Mouse (Mus musculus) cerebellum, adult 9-11 months (tissue): Measurements from ENCODE around the gene C1qtnf4.

ENCODE experiments used
- DNase-seq: peaks from one replicate; pipeline ENCODE4 v3.0.0; 2022

The C1qtnf4 gene

DNA sequence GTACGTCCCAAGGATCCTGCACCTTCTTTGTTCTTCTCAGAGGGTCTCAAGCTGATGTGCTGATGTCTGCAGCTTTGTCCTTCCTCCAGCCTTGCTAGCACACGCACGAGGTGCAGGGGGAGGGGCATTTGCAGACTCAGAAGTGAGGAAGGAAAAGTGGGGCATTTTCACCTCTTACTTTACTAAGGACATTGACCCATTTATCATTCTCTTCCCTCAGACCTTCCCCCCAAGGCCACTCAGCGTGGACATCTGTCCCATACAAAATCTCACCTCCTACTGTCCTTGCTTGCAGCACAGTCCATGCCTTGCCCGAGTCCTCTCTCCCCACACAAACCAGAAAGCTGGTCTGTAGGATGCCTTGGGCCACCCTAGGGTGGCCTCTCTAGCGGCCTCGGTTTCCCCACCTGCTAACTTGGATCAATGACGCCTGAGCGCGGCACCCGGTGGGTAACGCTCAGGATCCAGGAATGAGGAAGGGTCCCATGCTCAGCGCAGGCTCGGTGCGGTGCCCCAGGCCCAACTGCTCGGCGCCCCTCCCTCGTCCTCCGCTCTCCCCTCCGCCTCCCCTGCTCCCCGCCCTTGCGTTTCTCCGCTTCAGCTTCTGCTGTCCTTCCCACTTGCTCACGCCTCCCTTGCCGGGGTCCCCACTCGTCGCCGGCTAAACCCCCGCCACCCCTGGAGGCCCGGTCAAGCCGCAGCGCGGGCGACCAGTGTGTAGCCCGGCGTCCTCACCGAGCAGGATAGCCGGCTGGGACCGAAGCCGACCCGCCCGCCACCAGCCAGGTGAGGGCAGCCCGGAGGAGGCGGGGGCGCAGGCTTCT, at the start of gene C1qtnf4:
C1qtnf4 (plus strand) TSS at position 643 of the 824 bp plus-strand sequence.
- DNase-seq: peak; percentile 73

DNA sequence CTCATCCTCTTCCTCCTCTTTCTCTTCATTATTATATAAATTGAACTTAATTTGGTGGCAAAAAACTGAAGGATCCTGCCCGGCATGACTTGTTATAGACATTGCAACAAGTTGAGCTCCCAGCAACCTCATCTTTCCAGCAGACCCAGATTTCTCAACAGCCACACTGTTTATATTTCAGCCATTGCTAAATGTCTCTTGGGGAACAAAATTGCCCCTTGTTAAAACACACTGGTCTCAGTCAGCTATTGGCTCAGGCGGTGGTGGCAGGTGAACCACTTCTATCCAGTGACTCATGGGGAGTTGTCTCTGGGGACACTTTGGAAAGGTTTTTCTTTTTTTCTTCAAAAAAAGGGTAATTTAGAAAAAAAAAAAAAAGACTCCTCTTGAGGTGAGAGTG, 47.0 kb upstream of the C1qtnf4 start:
- DNase-seq: no peak

- DNase-seq: no peak
These were observed 42.0 kb upstream of the C1qtnf4 start for GRCm38 (mm10) chr2:90843666-90844065.

GRCm38 (mm10) chr2:90844262-90844661, 41.4 kb upstream of the C1qtnf4 start:
- no peak for DNase-seq

DNA sequence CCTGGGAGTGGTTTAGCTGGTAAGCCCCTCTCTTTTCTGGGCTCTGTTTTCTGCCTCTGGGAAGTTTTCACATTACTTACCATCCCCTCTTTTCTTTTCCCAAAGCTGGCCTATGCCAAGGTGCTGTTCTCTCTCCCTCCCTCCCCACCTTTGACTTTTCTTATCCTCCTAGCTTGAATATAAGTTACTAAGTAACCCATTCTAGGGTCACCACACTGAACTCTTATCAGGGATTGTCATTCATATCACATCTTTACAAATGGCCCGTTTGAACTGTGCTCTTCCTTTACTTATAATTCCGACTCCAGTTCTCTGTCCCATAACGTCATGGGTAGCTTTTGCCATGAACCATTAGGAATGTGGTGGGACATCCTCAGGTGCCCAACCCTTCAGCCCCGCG, 40.4 kb upstream of the C1qtnf4 start:
- no peak for DNase-seq

GRCm38 (mm10) chr2:90846171-90846570, 39.5 kb upstream of the C1qtnf4 start:
- peak; percentile 62 for DNase-seq

- no peak for DNase-seq
These were observed 39.1 kb upstream of the C1qtnf4 start for GRCm38 (mm10) chr2:90846597-90846954.

- peak; percentile 99 for DNase-seq
These were observed 38.5 kb upstream of the C1qtnf4 start, which contains the start of gene Mtch2 for GRCm38 (mm10) chr2:90846955-90847680. Gene Mtch2 (plus strand): TSS chr2:90847155.

- DNase-seq: no peak
These were observed 38.0 kb upstream of the C1qtnf4 start for GRCm38 (mm10) chr2:90847681-90848050.

GRCm38 (mm10) chr2:90848331-90848730, 37.3 kb upstream of the C1qtnf4 start:
- no peak for DNase-seq

DNA sequence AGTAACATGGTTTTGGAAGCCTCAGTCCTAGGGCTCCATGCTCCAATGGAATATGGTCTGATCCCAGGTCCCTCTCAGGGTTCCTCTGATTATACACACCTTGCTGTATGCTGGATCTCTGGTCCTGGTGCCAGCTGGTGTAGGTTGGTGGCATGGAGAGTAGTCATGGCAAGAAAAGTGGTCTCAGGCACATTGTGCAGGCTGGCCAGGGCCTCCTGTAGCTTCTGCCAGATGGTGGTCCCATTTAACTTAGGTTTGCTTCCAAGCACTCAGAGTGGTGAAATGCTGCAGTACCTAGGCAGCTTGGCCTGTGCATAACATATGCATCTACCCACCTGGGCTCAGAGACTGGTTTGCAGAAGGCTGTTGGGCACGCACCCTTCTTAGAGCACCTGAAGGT, 35.3 kb upstream of the C1qtnf4 start:
- peak; percentile 91 for DNase-seq

GRCm38 (mm10) chr2:90861486-90861885, 24.2 kb upstream of the C1qtnf4 start:
- DNase-seq: no peak

DNA sequence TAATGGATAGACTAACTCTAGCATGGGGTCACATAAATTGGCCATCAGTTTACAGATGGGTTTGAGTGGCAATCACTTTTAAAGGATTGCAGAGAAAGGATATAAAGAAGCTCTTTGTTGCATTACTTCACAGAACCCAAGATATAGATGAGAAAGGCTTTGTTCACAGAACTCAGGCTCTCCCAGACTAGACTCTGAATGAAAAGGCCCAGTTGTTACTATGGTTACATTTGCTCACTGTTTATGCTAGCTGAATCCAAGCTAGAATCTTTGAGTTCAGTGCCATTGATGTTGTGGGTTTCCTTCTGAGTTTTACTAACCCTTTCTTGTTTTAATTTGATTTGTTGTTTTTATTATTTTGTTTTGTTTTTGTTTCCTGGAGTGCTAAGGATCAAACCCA, 21.5 kb upstream of the C1qtnf4 start:
- DNase-seq: no peak

- peak; percentile 78 for DNase-seq
These were observed 19.1 kb upstream of the C1qtnf4 start for GRCm38 (mm10) chr2:90866524-90866923.

- DNase-seq: no peak
These were observed 15.5 kb upstream of the C1qtnf4 start for GRCm38 (mm10) chr2:90870136-90870601.

DNA sequence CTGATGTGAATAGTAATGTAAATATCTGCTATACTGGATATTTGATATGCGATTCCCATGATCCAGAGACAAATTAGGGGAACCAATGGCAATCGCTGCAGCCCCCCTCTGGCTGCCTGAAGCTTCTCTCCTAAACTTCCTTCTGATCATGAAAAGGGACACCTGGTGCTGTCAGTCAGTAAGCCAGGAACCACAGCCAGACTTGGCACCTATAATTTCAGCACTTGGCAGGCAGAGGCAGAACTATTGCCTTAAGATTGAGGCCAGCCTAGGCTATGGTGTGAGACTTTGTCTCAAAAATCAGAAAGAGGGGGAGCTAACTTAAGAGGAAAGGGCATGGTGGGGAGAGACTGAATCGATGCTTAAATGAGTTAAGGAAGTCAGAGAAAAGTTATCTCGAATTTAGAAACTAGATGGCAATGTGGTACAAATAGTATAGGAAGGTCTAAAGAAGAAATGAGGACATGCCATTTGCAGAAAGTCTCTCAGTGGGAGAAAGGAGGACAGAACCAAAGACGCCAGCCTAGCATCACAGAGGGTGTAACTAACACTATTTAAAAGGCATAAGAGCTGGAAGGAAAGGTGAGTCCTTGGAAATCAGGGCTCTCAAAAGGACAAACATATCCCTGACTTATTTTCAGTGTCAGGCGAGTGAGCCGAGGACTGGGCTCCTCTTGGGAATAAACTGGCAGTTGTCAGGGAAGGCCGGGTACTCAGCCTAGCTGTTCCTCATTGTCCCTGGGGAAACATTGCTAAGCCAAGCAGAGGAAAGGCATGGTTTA, 14.3 kb upstream of the C1qtnf4 start:
- no peak for DNase-seq

- peak; percentile 67 for DNase-seq
These were observed 11.6 kb upstream of the C1qtnf4 start for GRCm38 (mm10) chr2:90874025-90874424.

DNA sequence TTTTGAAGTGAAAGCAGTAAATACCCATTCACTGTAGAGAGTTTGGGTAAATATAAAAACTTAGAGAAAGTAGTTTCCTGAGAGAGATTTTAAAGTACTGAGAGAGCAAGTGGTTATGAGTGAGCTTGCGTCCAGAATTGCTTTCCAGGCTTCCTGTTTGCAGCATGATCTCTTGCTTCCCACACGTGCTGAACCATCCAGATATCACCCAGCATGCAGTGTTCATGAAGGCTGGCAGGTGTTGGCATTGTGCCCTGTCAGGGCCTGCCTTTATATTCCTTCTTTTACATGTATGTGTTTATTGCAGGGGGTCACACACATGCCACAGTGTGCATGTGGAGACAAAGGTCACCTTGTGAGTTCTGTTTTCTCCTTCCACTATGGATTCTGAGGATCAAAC, 10.4 kb upstream of the C1qtnf4 start:
- no peak for DNase-seq

DNA sequence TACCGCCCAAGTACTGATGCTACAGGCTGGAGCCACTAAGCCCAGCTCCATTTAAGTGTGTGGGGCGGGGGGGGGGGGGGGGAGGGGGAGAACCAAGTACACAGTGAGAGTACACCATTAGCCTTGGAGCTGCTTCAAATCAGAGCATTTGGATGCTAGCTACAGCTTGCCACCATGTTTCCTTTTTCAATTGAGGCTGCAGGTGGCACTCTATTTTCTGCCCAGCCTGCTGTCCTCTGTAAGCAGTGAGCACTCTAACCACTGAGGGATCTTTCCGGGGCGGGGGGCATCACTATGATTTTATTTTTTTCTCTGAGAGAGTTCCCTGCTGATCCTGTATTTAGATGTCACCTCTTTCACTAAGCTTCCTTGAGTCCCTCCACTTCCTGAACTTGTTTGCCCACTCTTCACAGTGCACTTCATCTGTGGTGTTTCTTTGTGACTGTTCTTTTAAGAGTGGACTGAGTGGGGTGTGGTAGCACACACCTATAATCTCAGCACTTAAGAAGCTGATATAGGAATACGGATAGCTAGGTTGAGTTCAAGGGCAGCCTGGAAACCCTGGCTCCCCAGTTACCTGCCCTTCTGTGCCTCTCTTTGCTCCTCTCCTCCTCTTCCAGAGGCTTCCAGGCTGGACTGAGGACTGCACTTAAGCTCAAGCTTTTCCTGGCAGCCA, 7.9 kb upstream of the C1qtnf4 start:
- no peak for DNase-seq

DNA sequence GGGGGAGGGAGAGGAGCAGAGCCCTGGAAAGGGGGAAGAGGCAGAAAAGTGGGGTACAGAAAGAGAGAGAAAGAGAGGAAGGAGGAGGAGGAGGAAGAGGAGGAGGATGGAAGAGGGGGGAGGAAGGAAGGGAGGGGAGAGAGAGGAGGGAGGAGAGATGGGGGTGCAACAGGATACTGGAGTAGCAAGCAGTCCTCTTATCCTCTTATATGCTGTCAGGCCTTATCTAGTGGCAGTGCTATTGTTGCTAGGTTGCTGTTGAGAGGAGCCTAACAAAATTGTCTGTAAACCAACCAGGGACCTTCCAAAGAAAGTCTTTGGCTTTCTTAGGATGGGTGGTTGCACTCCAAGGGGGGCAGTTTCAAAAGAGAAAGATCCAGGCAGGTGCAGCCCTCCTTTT, 6.2 kb upstream of the C1qtnf4 start:
- no peak for DNase-seq

GRCm38 (mm10) chr2:90880144-90880785, 5.4 kb upstream of the C1qtnf4 start:
- no peak for DNase-seq

DNA sequence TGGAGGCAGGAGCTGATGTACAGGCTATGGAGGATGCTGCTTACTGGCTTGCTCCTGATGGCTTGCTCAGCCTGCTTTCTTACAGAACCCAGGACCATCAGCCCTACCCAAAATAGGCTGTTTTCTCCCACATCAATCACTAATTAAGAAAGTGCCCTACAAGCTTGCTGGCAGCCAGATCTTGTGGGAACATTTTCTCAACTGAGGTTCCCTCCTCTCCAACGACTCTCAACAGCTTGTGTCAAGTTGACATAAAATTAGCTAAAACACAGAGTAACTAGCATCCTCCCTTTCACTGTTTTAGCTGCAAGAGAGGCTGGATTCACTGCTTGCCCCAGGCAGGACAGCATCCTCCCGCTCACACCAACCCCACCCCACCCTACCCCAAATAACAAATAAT, 3.8 kb upstream of the C1qtnf4 start:
- DNase-seq: no peak
